In the genomic region with DNA sequence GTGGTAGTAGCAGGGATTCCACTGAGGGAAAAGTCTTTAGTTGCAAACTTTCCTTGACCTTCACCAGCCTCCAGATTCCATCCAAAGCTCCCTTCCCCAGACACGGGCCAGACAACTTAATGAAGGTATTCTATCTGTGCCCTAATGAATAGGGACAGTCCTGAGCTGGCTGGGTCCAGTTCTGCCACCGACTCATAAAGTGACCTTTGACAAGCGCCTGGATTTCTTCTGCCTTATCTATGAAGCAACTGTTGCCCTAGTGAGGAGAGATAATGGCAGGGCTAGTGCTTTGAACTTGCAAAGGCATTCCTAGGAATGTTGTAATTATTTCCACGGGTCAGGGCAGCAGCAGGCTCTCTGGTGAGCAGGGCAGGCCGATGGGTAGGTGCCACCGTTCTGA, we compare ENCODE assay signal across 19 mouse cellular contexts. TPM values are rescaled to one million over a fixed set of nuclear protein-coding genes. Genes with fewer than 3 reads are reported as not detected.
DNase-seq lines count a peak whose midpoint lies in the region; ATAC-seq and TF ChIP-seq lines count a peak whose summit lies in the region.
"Had no signal": no experiment of that assay in that cellular context is flagged by ENCODE, and none has a peak within 500 bp of the region (broad histone marks: within the 10 kb centered on the region; RNA-seq: fewer than 3 reads in every experiment).

No protein-coding gene starts in this region.

- no peaks in the 10 kb centered on the region for H3K9me3 ChIP-seq in heart, embryonic 10.5 days
- H3K9me3 ChIP-seq in heart, postnatal 0 days (replicated peaks; ENCODE audit: control insufficient read depth, low read length) = no peaks in the 10 kb centered on the region
- no peaks in the 10 kb centered on the region for H3K9me3 ChIP-seq in midbrain, embryonic 10.5 days (replicated peaks)
- H3K9me3 ChIP-seq in midbrain, embryonic 11.5 days (ENCODE audit: control insufficient read depth, low read length) = no peaks in the 10 kb centered on the region
- H3K9me3 ChIP-seq in stomach, postnatal 0 days (ENCODE audit: control insufficient read depth, low read length) = no peaks in the 10 kb centered on the region
- H3K9me3 ChIP-seq in neural tube, embryonic 15.5 days (replicated peaks) = no peaks in the 10 kb centered on the region
- H3K9me3 ChIP-seq: embryonic facial prominence, embryonic 12.5 days; hindbrain, embryonic 15.5 days; limb, embryonic 12.5 days; megakaryocyte, embryonic 14.5 days had no signal

- no peaks in the 10 kb centered on the region for H3K36me3 ChIP-seq in heart, embryonic 10.5 days
- no peaks in the 10 kb centered on the region for H3K36me3 ChIP-seq in heart, postnatal 0 days (replicated peaks; ENCODE audit: control insufficient read depth, insufficient read depth, low read length)
- H3K36me3 ChIP-seq in midbrain, embryonic 10.5 days = no peaks in the 10 kb centered on the region
- H3K36me3 ChIP-seq in midbrain, embryonic 11.5 days (ENCODE audit: control insufficient read depth, insufficient read depth, low read length) = no peaks in the 10 kb centered on the region
- H3K36me3 ChIP-seq in stomach, postnatal 0 days (ENCODE audit: control insufficient read depth, insufficient read depth, low read length) = no peaks in the 10 kb centered on the region
- H3K36me3 ChIP-seq in neural tube, embryonic 15.5 days = no peaks in the 10 kb centered on the region
- H3K36me3 ChIP-seq: embryonic facial prominence, embryonic 12.5 days; hindbrain, embryonic 15.5 days; limb, embryonic 12.5 days had no signal

- peak overlapping the region; percentile 86 for H3K27ac ChIP-seq in heart, embryonic 10.5 days
- H3K27ac ChIP-seq in heart, postnatal 0 days (ENCODE audit: low read depth) = 0 out of 2 replicates have a peak overlapping the region, but pooled peaks have one; percentile 4
- peak overlapping the region; percentile 89 for H3K27ac ChIP-seq in midbrain, embryonic 10.5 days (replicated peaks)
- H3K27ac ChIP-seq in midbrain, embryonic 11.5 days (ENCODE audit: low read depth, low read length) = no peak overlapping the region
- H3K27ac ChIP-seq in stomach, postnatal 0 days (replicated peaks) = no peak overlapping the region
- no peak overlapping the region for H3K27ac ChIP-seq in neural tube, embryonic 15.5 days (replicated peaks)
- H3K27ac ChIP-seq: embryonic facial prominence, embryonic 12.5 days; hindbrain, embryonic 15.5 days; limb, embryonic 12.5 days had no signal

- no peak for TF ChIP-seq CTCF in heart, postnatal 0 days (IDR thresholded peaks at IDR 0.05; ENCODE audit: low read depth)
- TF ChIP-seq CTCF in stomach, postnatal 0 days (IDR thresholded peaks at IDR 0.05; ENCODE audit: low read depth) = no peak

- no peak for DNase-seq in heart, embryonic 10.5 days (ENCODE audit: low spot score)
- DNase-seq in heart, adult 8-10 months (ENCODE audit: low spot score) = no peak
- DNase-seq in heart, postnatal 0 days (ENCODE audit: low spot score) = peak; percentile 23
- DNase-seq in heart, postnatal 36 days = no peak
- DNase-seq in midbrain, embryonic 10.5 days (ENCODE audit: low spot score) = no peak
- no peak for DNase-seq in midbrain, embryonic 11.5 days (ENCODE audit: low spot score, missing footprints)
- DNase-seq in stomach, postnatal 0 days (ENCODE audit: low spot score) = no peak
- DNase-seq: B cell, adult 2 months; cerebellum, adult 9-11 months; kidney, postnatal 10 days; lung, adult 18-20 months; thymus, postnatal 36 days had no signal

- H3K4me2 ChIP-seq in heart, postnatal 0 days (ENCODE audit: low read depth, low read length) = no peak overlapping the region
- no peak overlapping the region for H3K4me2 ChIP-seq in midbrain, embryonic 11.5 days
- no peak overlapping the region for H3K4me2 ChIP-seq in stomach, postnatal 0 days (replicated peaks; ENCODE audit: low read depth)
- H3K4me2 ChIP-seq in neural tube, embryonic 15.5 days = no peak overlapping the region
- H3K4me2 ChIP-seq: embryonic facial prominence, embryonic 12.5 days; hindbrain, embryonic 15.5 days; limb, embryonic 12.5 days had no signal

- WGBS in heart, embryonic 10.5 days = 6% methylated on average over 6 of the region's 6 CpGs
- 10% methylated on average over 6 of the region's 6 CpGs for WGBS in heart, postnatal 0 days
- 74% methylated on average over 6 of the region's 6 CpGs for WGBS in midbrain, embryonic 10.5 days
- 83% methylated on average over 6 of the region's 6 CpGs for WGBS in midbrain, embryonic 11.5 days
- WGBS in stomach, postnatal 0 days = 21% methylated on average over 6 of the region's 6 CpGs
- 77% methylated on average over 6 of the region's 6 CpGs for WGBS in neural tube, embryonic 15.5 days

- no peaks in the 10 kb centered on the region for H3K27me3 ChIP-seq in heart, embryonic 10.5 days (ENCODE audit: insufficient read depth, poor library complexity, severe bottlenecking)
- no peaks in the 10 kb centered on the region for H3K27me3 ChIP-seq in heart, postnatal 0 days (ENCODE audit: control insufficient read depth, insufficient read depth, low read length)
- H3K27me3 ChIP-seq in midbrain, embryonic 10.5 days (ENCODE audit: low read depth, poor library complexity, severe bottlenecking) = no peaks in the 10 kb centered on the region
- no peaks in the 10 kb centered on the region for H3K27me3 ChIP-seq in midbrain, embryonic 11.5 days (ENCODE audit: control insufficient read depth, insufficient read depth, low read length)
- no peaks in the 10 kb centered on the region for H3K27me3 ChIP-seq in stomach, postnatal 0 days (ENCODE audit: control insufficient read depth, insufficient read depth, low read length)
- no peaks in the 10 kb centered on the region for H3K27me3 ChIP-seq in neural tube, embryonic 15.5 days (replicated peaks)
- H3K27me3 ChIP-seq: hindbrain, embryonic 15.5 days had no signal

- H3K9ac ChIP-seq in heart, postnatal 0 days (replicated peaks; ENCODE audit: low read depth, low read length) = no peak overlapping the region
- no peak overlapping the region for H3K9ac ChIP-seq in midbrain, embryonic 11.5 days (ENCODE audit: low read length)
- H3K9ac ChIP-seq in stomach, postnatal 0 days (ENCODE audit: low read length) = no peak overlapping the region
- no peak overlapping the region for H3K9ac ChIP-seq in neural tube, embryonic 15.5 days (replicated peaks)
- H3K9ac ChIP-seq: embryonic facial prominence, embryonic 12.5 days; hindbrain, embryonic 15.5 days; limb, embryonic 12.5 days had no signal

- ATAC-seq in heart, postnatal 0 days (ENCODE audit: insufficient read depth, low read depth) = peak; percentile 73
- no peak for ATAC-seq in midbrain, embryonic 11.5 days (ENCODE audit: low FRiP score)
- peak; percentile 72 for ATAC-seq in stomach, postnatal 0 days (ENCODE audit: low FRiP score, low TSS enrichment)
- ATAC-seq in neural tube, embryonic 15.5 days (ENCODE audit: low FRiP score) = no peak
- ATAC-seq: forebrain, embryonic 16.5 days had no signal

- peaks cover 62% of the 10 kb centered on the region for H3K4me1 ChIP-seq in heart, embryonic 10.5 days
- H3K4me1 ChIP-seq in heart, postnatal 0 days (ENCODE audit: control insufficient read depth, insufficient read depth) = peaks cover 5% of the 10 kb centered on the region; the same call in 1 of the 2 replicates
- H3K4me1 ChIP-seq in midbrain, embryonic 10.5 days = peaks cover 61% of the 10 kb centered on the region
- H3K4me1 ChIP-seq in midbrain, embryonic 11.5 days (ENCODE audit: control insufficient read depth, insufficient read depth, low read length) = peaks cover 35% of the 10 kb centered on the region
- H3K4me1 ChIP-seq in stomach, postnatal 0 days (replicated peaks; ENCODE audit: control insufficient read depth, insufficient read depth) = no peaks in the 10 kb centered on the region
- peaks cover 10% of the 10 kb centered on the region; the same call in 1 of the 2 replicates for H3K4me1 ChIP-seq in neural tube, embryonic 15.5 days

- no peak for TF ChIP-seq EP300 in heart, postnatal 0 days (IDR thresholded peaks at IDR 0.05; ENCODE audit: low read depth)
- TF ChIP-seq EP300 in stomach, postnatal 0 days (optimal IDR thresholded peaks at IDR 0.05) = no peak

- no peak overlapping the region for H3K4me3 ChIP-seq in heart, embryonic 10.5 days
- no peak overlapping the region for H3K4me3 ChIP-seq in heart, postnatal 0 days (ENCODE audit: low read depth, low read length)
- no peak overlapping the region for H3K4me3 ChIP-seq in midbrain, embryonic 10.5 days
- no peak overlapping the region for H3K4me3 ChIP-seq in midbrain, embryonic 11.5 days (ENCODE audit: low read depth, low read length)
- no peak overlapping the region for H3K4me3 ChIP-seq in stomach, postnatal 0 days (ENCODE audit: low read depth, low read length)
- no peak overlapping the region for H3K4me3 ChIP-seq in neural tube, embryonic 15.5 days (replicated peaks)
- H3K4me3 ChIP-seq: embryonic facial prominence, embryonic 12.5 days; erythroblast, embryonic 14.5 days; hindbrain, embryonic 15.5 days; limb, embryonic 12.5 days; megakaryocyte, embryonic 14.5 days had no signal

- intact Hi-C loops in heart, postnatal 36 days (cut with DNase I) = no loop called here

RNA-seq across cellular contexts. Expression of a gene that starts 14.9 kb away (rescaled TPM):
- 33.1 and 41.1 TPM in 2 replicates for polyA plus RNA-seq in heart, embryonic 10.5 days (2016; fragmentation: Nextera tagmentation; extraction: Ambion mirVana)
- total RNA-seq in heart, adult 8-10 months (2022) = 10 to 100 TPM; 20.6 to 23.2 (median 21.8) TPM
- 82.0 and 84.2 TPM in 2 replicates for total RNA-seq in heart, postnatal 0 days (2014; rRNA removed; ENCODE audit: low replicate concordance)
- 19.5 and 19.7 TPM in 2 replicates for polyA plus RNA-seq in heart, postnatal 0 days (2015; fragmentation: Nextera tagmentation; extraction: Ambion mirVana)
- 10 to 100 TPM; 22.0 to 24.9 TPM for total RNA-seq in heart, postnatal 36 days (2021)
- polyA plus RNA-seq in midbrain, embryonic 10.5 days (2016; fragmentation: Nextera tagmentation; extraction: Ambion mirVana) = 36.1 and 47.7 TPM in 2 replicates
- 43.5 and 47.6 TPM in 2 replicates for polyA plus RNA-seq in midbrain, embryonic 11.5 days (2014; fragmentation: Nextera tagmentation; extraction: Ambion mirVana)
- polyA plus RNA-seq in stomach, postnatal 0 days (2015; fragmentation: Nextera tagmentation; extraction: Ambion mirVana) = 63.4 and 71.1 TPM in 2 replicates
- 95.4 and 105 TPM in 2 replicates for polyA plus RNA-seq in neural tube, embryonic 15.5 days (2015; fragmentation: Nextera tagmentation; extraction: Ambion mirVana)

RNA-seq across cellular contexts. Expression of a gene that starts 16.1 kb away (rescaled TPM):
- 34.2 and 42.7 TPM in 2 replicates for polyA plus RNA-seq in heart, embryonic 10.5 days (2016; fragmentation: Nextera tagmentation; extraction: Ambion mirVana)
- total RNA-seq in heart, adult 8-10 months (2022) = 1 to 10 TPM; 5.3 to 7.5 (median 6.2) TPM
- 4.9 and 6.1 TPM in 2 replicates for total RNA-seq in heart, postnatal 0 days (2014; rRNA removed; ENCODE audit: low replicate concordance)
- polyA plus RNA-seq in heart, postnatal 0 days (2015; fragmentation: Nextera tagmentation; extraction: Ambion mirVana) = 5.1 and 5.7 TPM in 2 replicates
- total RNA-seq in heart, postnatal 36 days (2021) = 1 to 10 TPM; 5.6 to 6.2 TPM
- 38.8 and 57.7 TPM in 2 replicates for polyA plus RNA-seq in midbrain, embryonic 10.5 days (2016; fragmentation: Nextera tagmentation; extraction: Ambion mirVana)
- 35.5 and 37.5 TPM in 2 replicates for polyA plus RNA-seq in midbrain, embryonic 11.5 days (2014; fragmentation: Nextera tagmentation; extraction: Ambion mirVana)
- 15.3 and 16.1 TPM in 2 replicates for polyA plus RNA-seq in stomach, postnatal 0 days (2015; fragmentation: Nextera tagmentation; extraction: Ambion mirVana)
- 63.6 and 71.7 TPM in 2 replicates for polyA plus RNA-seq in neural tube, embryonic 15.5 days (2015; fragmentation: Nextera tagmentation; extraction: Ambion mirVana)

RNA-seq across cellular contexts. Expression of a gene that starts 32.7 kb away (rescaled TPM):
- polyA plus RNA-seq in heart, embryonic 10.5 days (2016; fragmentation: Nextera tagmentation; extraction: Ambion mirVana) = 9.4 and 9.8 TPM in 2 replicates
- 10 to 100 TPM; 13.4 to 14.6 (median 13.9) TPM for total RNA-seq in heart, adult 8-10 months (2022)
- total RNA-seq in heart, postnatal 0 days (2014; rRNA removed; ENCODE audit: low replicate concordance) = 26.3 and 28.9 TPM in 2 replicates
- polyA plus RNA-seq in heart, postnatal 0 days (2015; fragmentation: Nextera tagmentation; extraction: Ambion mirVana) = 23.9 and 24.2 TPM in 2 replicates
- total RNA-seq in heart, postnatal 36 days (2021) = 10 to 100 TPM; 13.3 to 15.6 TPM
- 3.2 and 4.0 TPM in 2 replicates for polyA plus RNA-seq in midbrain, embryonic 10.5 days (2016; fragmentation: Nextera tagmentation; extraction: Ambion mirVana)
- polyA plus RNA-seq in midbrain, embryonic 11.5 days (2014; fragmentation: Nextera tagmentation; extraction: Ambion mirVana) = 2.7 and 4.1 TPM in 2 replicates
- 37.4 and 37.5 TPM in 2 replicates for polyA plus RNA-seq in stomach, postnatal 0 days (2015; fragmentation: Nextera tagmentation; extraction: Ambion mirVana)
- 3.9 and 17.0 TPM in 2 replicates for polyA plus RNA-seq in neural tube, embryonic 15.5 days (2015; fragmentation: Nextera tagmentation; extraction: Ambion mirVana)

RNA-seq across cellular contexts. Expression of a gene that starts 38.8 kb away (rescaled TPM):
- 311 and 360 TPM in 2 replicates for polyA plus RNA-seq in heart, embryonic 10.5 days (2016; fragmentation: Nextera tagmentation; extraction: Ambion mirVana)
- total RNA-seq in heart, adult 8-10 months (2022) = 10 to 100 TPM; 29.2 to 41.5 (median 39.2) TPM
- 796 and 938 TPM in 2 replicates for total RNA-seq in heart, postnatal 0 days (2014; rRNA removed; ENCODE audit: low replicate concordance)
- polyA plus RNA-seq in heart, postnatal 0 days (2015; fragmentation: Nextera tagmentation; extraction: Ambion mirVana) = 242 and 248 TPM in 2 replicates
- total RNA-seq in heart, postnatal 36 days (2021) = 10 to 100 TPM; 48.2 to 52.4 TPM
- polyA plus RNA-seq in midbrain, embryonic 10.5 days (2016; fragmentation: Nextera tagmentation; extraction: Ambion mirVana) = 382 and 448 TPM in 2 replicates
- polyA plus RNA-seq in midbrain, embryonic 11.5 days (2014; fragmentation: Nextera tagmentation; extraction: Ambion mirVana) = 385 and 399 TPM in 2 replicates
- 317 and 371 TPM in 2 replicates for polyA plus RNA-seq in stomach, postnatal 0 days (2015; fragmentation: Nextera tagmentation; extraction: Ambion mirVana)
- polyA plus RNA-seq in neural tube, embryonic 15.5 days (2015; fragmentation: Nextera tagmentation; extraction: Ambion mirVana) = 245 and 254 TPM in 2 replicates

RNA-seq across cellular contexts. Expression of a gene that starts 55.8 kb away (rescaled TPM):
- 57.6 and 95.1 TPM in 2 replicates for polyA plus RNA-seq in heart, embryonic 10.5 days (2016; fragmentation: Nextera tagmentation; extraction: Ambion mirVana)
- total RNA-seq in heart, adult 8-10 months (2022) = 10 to 100 TPM; 46.5 to 67.8 (median 61.1) TPM
- total RNA-seq in heart, postnatal 0 days (2014; rRNA removed; ENCODE audit: low replicate concordance) = 32.8 and 40.7 TPM in 2 replicates
- 86.9 and 93.5 TPM in 2 replicates for polyA plus RNA-seq in heart, postnatal 0 days (2015; fragmentation: Nextera tagmentation; extraction: Ambion mirVana)
- 10 to 100 TPM; 50.6 to 66.9 TPM for total RNA-seq in heart, postnatal 36 days (2021)
- 2.4 and 3.7 TPM in 2 replicates for polyA plus RNA-seq in midbrain, embryonic 10.5 days (2016; fragmentation: Nextera tagmentation; extraction: Ambion mirVana)
- polyA plus RNA-seq in midbrain, embryonic 11.5 days (2014; fragmentation: Nextera tagmentation; extraction: Ambion mirVana) = 1.7 and 2.4 TPM in 2 replicates
- polyA plus RNA-seq in stomach, postnatal 0 days (2015; fragmentation: Nextera tagmentation; extraction: Ambion mirVana) = 11.1 and 13.4 TPM in 2 replicates
- polyA plus RNA-seq in neural tube, embryonic 15.5 days (2015; fragmentation: Nextera tagmentation; extraction: Ambion mirVana) = 4.3 and 4.5 TPM in 2 replicates
- polyA plus RNA-seq: erythroblast, embryonic 14.5 days had no signal

Comparison
In these comparisons a context has a peak if more than half of its experiments do, and no peak if none do; other contexts are left out.
1. H3K27ac ChIP-seq: peak in heart, embryonic 10.5 days (single experiment), heart, postnatal 0 days (single experiment) and midbrain, embryonic 10.5 days (single experiment); none in midbrain, embryonic 11.5 days (single experiment), stomach, postnatal 0 days (single experiment) and neural tube, embryonic 15.5 days (single experiment).
2. ATAC-seq: peak in heart, postnatal 0 days (single experiment) and stomach, postnatal 0 days (single experiment); none in midbrain, embryonic 11.5 days (single experiment) and neural tube, embryonic 15.5 days (single experiment).